Mouse (Mus musculus): ENCODE results near the gene Rflnb. TPM values are rescaled to one million over a fixed set of nuclear protein-coding genes. Genes with fewer than 3 reads are reported as not detected.

Gene Rflnb
- polyA plus RNA-seq, 1 experiment = 15.7 TPM

DNA sequence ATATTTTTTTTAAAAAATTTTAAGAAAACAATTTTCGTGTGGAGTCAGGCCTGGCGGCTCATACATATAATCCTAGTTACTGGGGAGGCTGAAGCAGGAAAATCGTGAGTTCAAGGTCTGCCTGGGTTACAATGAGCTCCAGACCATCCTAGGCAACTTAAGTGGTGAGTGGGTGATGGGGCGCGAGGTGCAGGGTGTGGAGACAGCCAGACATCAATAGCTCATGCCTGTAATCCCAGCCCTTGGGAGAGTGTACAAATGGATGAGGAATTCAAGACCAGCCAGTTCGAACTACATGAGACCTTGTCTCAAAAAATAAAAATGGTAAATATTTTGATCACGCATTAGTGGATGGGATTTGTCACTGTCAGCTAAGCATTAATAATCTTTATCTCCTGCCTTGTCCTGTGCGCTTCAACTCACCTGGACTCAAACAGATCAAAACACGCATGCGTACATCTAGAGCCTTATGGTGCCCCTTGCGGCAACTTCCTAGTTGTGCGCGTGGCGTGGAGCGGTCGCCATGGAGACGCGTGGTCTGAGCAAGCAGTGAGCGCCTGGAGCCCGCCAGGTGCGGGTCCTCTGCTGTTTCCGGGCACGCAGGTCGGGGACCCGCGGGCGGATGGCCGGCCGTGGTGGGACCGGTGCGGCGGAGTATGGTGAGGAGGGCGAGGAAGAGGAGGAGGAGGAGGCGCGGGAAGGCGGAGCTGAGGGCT, 28.0 kb downstream of the Rflnb start, which contains the start of gene 1700016K19Rik:
1700016K19Rik (plus strand) TSS at position 473 of the 716 bp plus-strand sequence.
- peak; percentile 78 for TF ChIP-seq CTCF (IDR thresholded peaks at IDR 0.05; ENCODE audit: borderline replicate concordance, insufficient read depth, low read depth, low read length)
- TF ChIP-seq POLR2A (IDR thresholded peaks at IDR 0.05; ENCODE audit: borderline replicate concordance, insufficient read depth, low read length) = no peak
- 12% methylated on average over 36 of the region's 36 CpGs for WGBS
- DNase-seq = peak; percentile 86
- Histone ChIP-seq H3K27me3 (ENCODE audit: control insufficient read depth, insufficient read depth, low read length) (no peaks in the 10 kb centered on the region), H3K27ac (ENCODE audit: insufficient read depth, low read length) (no peak within 1 kb of the TSS), H3K4me1 (ENCODE audit: control insufficient read depth, insufficient read depth, low read length) (no peaks in the 10 kb centered on the region), H3K4me3 (replicated peaks; ENCODE audit: insufficient read depth, low read depth, low read length) (peak within 1 kb of the TSS; percentile 53)

DNA sequence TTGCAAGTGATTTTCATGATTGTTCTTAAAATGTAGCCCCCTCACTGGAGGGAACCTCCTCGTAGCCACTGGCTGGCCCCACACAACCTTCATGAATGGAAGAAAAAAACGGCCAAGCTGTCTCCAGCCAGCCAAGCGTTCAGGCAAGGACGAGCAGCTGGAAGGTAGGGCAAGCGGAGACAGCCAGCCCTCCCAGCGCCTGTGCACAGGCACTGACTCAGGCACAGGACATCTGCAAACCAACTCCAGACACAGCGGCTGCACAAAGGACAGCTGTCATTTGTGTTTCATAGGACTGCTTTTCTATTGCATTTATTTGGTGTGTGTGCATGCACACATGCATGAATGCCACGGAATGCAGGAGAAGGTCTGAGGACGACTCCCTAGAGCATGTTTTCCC, 33.2 kb downstream of the Rflnb start:
- Histone ChIP-seq H3K4me3 (replicated peaks; ENCODE audit: insufficient read depth, low read depth, low read length) (no peak overlapping the region), H3K27me3 (ENCODE audit: control insufficient read depth, insufficient read depth, low read length) (no peaks in the 10 kb centered on the region), H3K27ac (ENCODE audit: insufficient read depth, low read length) (no peak overlapping the region), H3K4me1 (ENCODE audit: control insufficient read depth, insufficient read depth, low read length) (no peaks in the 10 kb centered on the region)
- TF ChIP-seq CTCF (IDR thresholded peaks at IDR 0.05; ENCODE audit: borderline replicate concordance, insufficient read depth, low read depth, low read length) (no peak), POLR2A (IDR thresholded peaks at IDR 0.05; ENCODE audit: borderline replicate concordance, insufficient read depth, low read length) (no peak)
- no peak for DNase-seq
- 35% methylated on average over 9 of the region's 9 CpGs for WGBS

DNA sequence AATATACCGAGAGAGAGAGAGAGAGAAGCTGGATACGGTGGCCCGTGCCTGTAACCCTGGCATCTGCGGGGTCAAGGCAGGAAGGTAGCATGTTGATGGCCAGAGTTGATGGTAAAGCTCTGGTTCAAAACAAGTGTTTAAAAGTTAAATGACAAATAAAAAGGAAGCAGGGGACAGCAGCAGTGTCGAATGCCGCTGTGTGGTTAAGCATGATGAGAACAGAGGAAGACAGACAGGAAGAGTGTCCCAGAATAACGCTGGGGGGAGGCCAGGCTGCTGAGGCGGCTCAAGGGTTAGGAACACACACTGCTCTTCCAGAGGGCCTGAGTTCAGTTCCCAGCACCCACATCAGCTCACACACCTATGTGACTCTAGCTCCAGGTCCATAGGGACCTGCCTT, 35.1 kb downstream of the Rflnb start:
- H3K27ac ChIP-seq (ENCODE audit: insufficient read depth, low read length) = no peak overlapping the region
- no peak for TF ChIP-seq CTCF (IDR thresholded peaks at IDR 0.05; ENCODE audit: borderline replicate concordance, insufficient read depth, low read depth, low read length)
- TF ChIP-seq POLR2A (IDR thresholded peaks at IDR 0.05; ENCODE audit: borderline replicate concordance, insufficient read depth, low read length) = no peak
- DNase-seq = no peak

DNA sequence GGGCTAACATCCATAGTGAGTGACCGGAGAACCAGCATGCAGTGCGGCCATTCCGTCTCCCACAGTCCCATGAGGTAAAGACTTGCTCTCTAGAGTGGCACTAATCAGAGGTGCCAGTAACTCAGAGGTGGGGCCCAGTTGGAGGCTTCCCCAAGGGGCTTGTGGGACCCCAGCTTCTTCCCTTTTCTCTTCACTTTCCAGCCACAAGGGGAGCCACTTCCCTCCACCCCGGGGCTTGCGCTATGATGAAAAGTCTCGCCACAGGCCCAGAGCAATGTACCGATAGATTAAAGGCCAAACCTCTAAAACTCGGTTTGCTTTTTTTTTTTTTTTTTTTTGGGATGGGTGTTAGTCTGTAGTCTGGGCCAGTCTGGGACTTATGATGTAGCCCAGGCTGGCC, 35.7 kb downstream of the Rflnb start:
- H3K4me1 ChIP-seq (ENCODE audit: control insufficient read depth, insufficient read depth, low read length) = no peaks in the 10 kb centered on the region
- 89% methylated on average over 8 of the region's 8 CpGs for WGBS
- H3K27ac ChIP-seq (ENCODE audit: insufficient read depth, low read length) = no peak overlapping the region
- H3K27me3 ChIP-seq (ENCODE audit: control insufficient read depth, insufficient read depth, low read length) = no peaks in the 10 kb centered on the region
- DNase-seq = no peak
- H3K4me3 ChIP-seq (replicated peaks; ENCODE audit: insufficient read depth, low read depth, low read length) = no peak overlapping the region
- TF ChIP-seq CTCF (IDR thresholded peaks at IDR 0.05; ENCODE audit: borderline replicate concordance, insufficient read depth, low read depth, low read length) = no peak
- TF ChIP-seq POLR2A (IDR thresholded peaks at IDR 0.05; ENCODE audit: borderline replicate concordance, insufficient read depth, low read length) = no peak

More for the DNA sequence above, 35.1 kb downstream of the Rflnb start:
- H3K4me1 ChIP-seq (ENCODE audit: control insufficient read depth, insufficient read depth, low read length) = no peaks in the 10 kb centered on the region
- no peak overlapping the region for H3K4me3 ChIP-seq (replicated peaks; ENCODE audit: insufficient read depth, low read depth, low read length)
- H3K27me3 ChIP-seq (ENCODE audit: control insufficient read depth, insufficient read depth, low read length) = no peaks in the 10 kb centered on the region
- WGBS = 90% methylated on average over 8 of the region's 8 CpGs

DNA sequence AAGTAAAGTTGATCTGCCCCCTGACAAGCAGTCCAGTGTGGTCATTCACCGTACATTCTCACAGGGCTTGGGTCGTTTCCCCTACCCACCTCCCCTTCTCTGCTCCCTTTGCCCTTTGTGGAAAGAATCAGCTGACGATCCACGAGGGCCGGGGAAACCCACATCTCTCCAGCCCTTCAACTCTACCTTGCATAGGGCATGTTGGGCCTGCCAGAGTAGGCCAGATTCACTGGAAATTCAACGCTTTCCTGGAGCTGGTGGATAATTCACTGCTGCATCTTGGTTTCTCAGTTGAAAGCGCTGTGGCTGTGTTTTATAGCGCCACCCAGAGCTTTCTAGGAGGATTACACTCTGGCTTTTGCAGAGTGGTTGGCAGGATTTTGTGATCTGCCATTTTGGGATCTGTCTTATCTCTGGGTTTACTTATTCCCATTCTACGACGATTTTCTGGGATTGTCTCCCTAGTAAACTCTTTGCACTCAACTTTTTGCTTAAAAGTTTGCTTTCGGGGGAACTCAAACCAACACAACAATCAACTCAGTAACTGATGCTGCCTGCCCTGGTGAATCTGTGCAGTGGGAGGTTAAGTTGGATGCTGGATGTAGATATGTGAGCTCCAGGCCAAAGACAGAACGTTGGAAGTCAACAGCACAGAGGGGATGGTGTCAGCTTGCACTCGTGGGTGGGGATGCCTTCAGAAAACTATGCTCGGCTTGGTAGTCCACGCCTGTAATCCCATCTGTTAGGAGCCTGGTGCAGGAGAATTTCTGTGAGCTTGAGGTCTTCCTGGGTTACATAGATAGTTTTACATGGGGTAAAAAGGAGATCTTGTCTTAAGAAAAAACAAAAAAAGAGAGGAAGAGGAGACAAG, 36.4 kb downstream of the Rflnb start:
- Histone ChIP-seq H3K4me3 (replicated peaks; ENCODE audit: insufficient read depth, low read depth, low read length) (no peak overlapping the region), H3K4me1 (ENCODE audit: control insufficient read depth, insufficient read depth, low read length) (no peaks in the 10 kb centered on the region), H3K27ac (ENCODE audit: insufficient read depth, low read length) (no peak overlapping the region), H3K27me3 (ENCODE audit: control insufficient read depth, insufficient read depth, low read length) (no peaks in the 10 kb centered on the region)
- TF ChIP-seq POLR2A (IDR thresholded peaks at IDR 0.05; ENCODE audit: borderline replicate concordance, insufficient read depth, low read length) (no peak), CTCF (IDR thresholded peaks at IDR 0.05; ENCODE audit: borderline replicate concordance, insufficient read depth, low read depth, low read length) (no peak)
- WGBS = 82% methylated on average over 15 of the region's 15 CpGs
- DNase-seq = no peak

DNA sequence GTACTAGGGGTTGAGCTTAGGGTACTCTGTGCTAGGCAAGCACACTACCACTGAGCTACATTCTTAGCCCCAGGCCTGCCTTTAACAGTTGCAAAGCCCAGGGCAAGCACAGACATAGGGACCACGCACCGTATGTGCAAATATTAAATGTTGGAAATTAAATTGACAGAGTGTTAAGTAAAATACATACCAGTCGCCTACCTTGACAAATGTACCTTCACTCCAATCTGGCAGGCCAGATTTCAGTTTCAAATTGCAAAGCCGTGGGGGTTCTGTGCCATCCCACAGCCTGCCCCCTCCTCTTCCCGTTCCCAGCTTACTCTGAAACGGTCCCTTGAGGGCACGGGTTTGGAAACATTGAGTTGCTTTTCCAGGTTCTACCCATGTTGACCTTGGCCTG, 41.6 kb downstream of the Rflnb start:
- TF ChIP-seq CTCF (IDR thresholded peaks at IDR 0.05; ENCODE audit: borderline replicate concordance, insufficient read depth, low read depth, low read length) = no peak
- TF ChIP-seq POLR2A (IDR thresholded peaks at IDR 0.05; ENCODE audit: borderline replicate concordance, insufficient read depth, low read length) = no peak
- Histone ChIP-seq H3K4me1 (ENCODE audit: control insufficient read depth, insufficient read depth, low read length) (no peaks in the 10 kb centered on the region), H3K4me3 (replicated peaks; ENCODE audit: insufficient read depth, low read depth, low read length) (no peak overlapping the region), H3K27ac (ENCODE audit: insufficient read depth, low read length) (no peak overlapping the region), H3K27me3 (ENCODE audit: control insufficient read depth, insufficient read depth, low read length) (no peaks in the 10 kb centered on the region)
- no peak for DNase-seq
- WGBS = 72% methylated on average over 7 of the region's 7 CpGs

DNA sequence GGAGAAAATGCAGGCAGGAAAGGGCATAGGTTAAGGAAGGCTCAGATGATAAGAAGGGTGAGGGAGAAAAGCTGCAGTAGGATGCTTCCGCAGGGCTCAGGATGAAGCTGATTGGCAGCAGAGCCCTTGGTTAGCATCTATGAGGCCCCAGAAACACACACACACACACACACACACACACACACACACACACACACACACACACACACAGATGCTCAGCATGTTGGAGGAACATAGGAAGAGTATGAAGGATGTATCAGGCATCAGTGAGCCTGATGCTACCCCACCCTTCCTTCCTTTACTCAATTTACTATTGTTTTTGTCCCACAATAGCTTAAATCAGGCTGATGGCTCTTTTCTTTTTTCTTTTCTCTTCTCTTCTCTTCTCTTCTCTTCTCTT, 43.0 kb downstream of the Rflnb start:
- H3K27ac ChIP-seq (ENCODE audit: insufficient read depth, low read length) = no peak overlapping the region
- no peak for DNase-seq
- 85% methylated on average over 1 of the region's 1 CpGs for WGBS
- no peaks in the 10 kb centered on the region for H3K4me1 ChIP-seq (ENCODE audit: control insufficient read depth, insufficient read depth, low read length)
- no peak overlapping the region for H3K4me3 ChIP-seq (replicated peaks; ENCODE audit: insufficient read depth, low read depth, low read length)
- TF ChIP-seq CTCF (IDR thresholded peaks at IDR 0.05; ENCODE audit: borderline replicate concordance, insufficient read depth, low read depth, low read length) (no peak), POLR2A (IDR thresholded peaks at IDR 0.05; ENCODE audit: borderline replicate concordance, insufficient read depth, low read length) (no peak)
- no peaks in the 10 kb centered on the region for H3K27me3 ChIP-seq (ENCODE audit: control insufficient read depth, insufficient read depth, low read length)
